Mouse (Mus musculus) hindbrain, embryonic 14.5 days (tissue): ENCODE measurements around the gene Mpdu1. TPM values are rescaled to one million over a fixed set of nuclear protein-coding genes. Genes with fewer than 3 reads are reported as not detected.
"Not testable (repeated sequence)": the region's sequence is repeated elsewhere in the genome, so short reads cannot be mapped to it uniquely, and the experiment has no call there.

Experiments used
- ATAC-seq: fragments of 200-750 bp; cut with Nextera tagmentation; 2 replicates; pipeline ENCODE4 v1.8.0; 2017; ENCODE audit warnings: moderate number of reproducible peaks, mild to moderate bottlenecking, moderate TSS enrichment, moderate library complexity; ENCODE audit not compliant: low FRiP score
- DNase-seq: peaks from one replicate; pipeline ENCODE4 v3.0.0-alpha.2; 2015; ENCODE audit warnings: low spot score
- H3K27ac ChIP-seq: fragments of 300-500 bp; sonication (generic); 2 replicates; pipeline ENCODE4 v1.5.1; 2014; ENCODE audit warnings: mild to moderate bottlenecking, moderate library complexity
- H3K27me3 ChIP-seq: fragments of 300-500 bp; sonication (generic); 2 replicates; pipeline ENCODE4 v1.6.1; 2014; ENCODE audit warnings: mild to moderate bottlenecking, low read length, mixed read lengths; ENCODE audit not compliant: control insufficient read depth, insufficient read depth
- H3K36me3 ChIP-seq: fragments of 300-500 bp; sonication (generic); replicated peaks from 2 replicates; pipeline ENCODE4 v1.6.1; 2014; ENCODE audit not compliant: control insufficient read depth, insufficient read depth
- H3K4me1 ChIP-seq: fragments of 300-500 bp; sonication (generic); replicated peaks from 2 replicates; pipeline ENCODE4 v1.6.1; 2014; ENCODE audit warnings: antibody characterized with exemption, low read length, mixed read lengths; ENCODE audit not compliant: control insufficient read depth, insufficient read depth
- H3K4me2 ChIP-seq: fragments of 300-500 bp; sonication (generic); replicated peaks from 2 replicates; pipeline ENCODE4 v1.6.1; 2014; ENCODE audit warnings: mild to moderate bottlenecking, moderate library complexity
- H3K4me3 ChIP-seq: fragments of 300-500 bp; sonication (generic); replicated peaks from 2 replicates; pipeline ENCODE4 v1.5.1; 2014; ENCODE audit warnings: mild to moderate bottlenecking, low read length
- H3K9ac ChIP-seq: fragments of 300-500 bp; sonication (generic); 2 replicates; pipeline ENCODE4 v1.6.1; 2014
- H3K9me3 ChIP-seq: fragments of 300-500 bp; sonication (generic); 2 replicates; pipeline ENCODE4 v1.6.1; 2016; ENCODE audit warnings: low read length; ENCODE audit not compliant: control insufficient read depth
- WGBS: fragments of 180-500 bp; shearing (Covaris S2); extraction: QIAGEN DNeasy Blood & Tissue Kit; methylation state at CpG from one replicate; pipeline ENCODE4 v1.1.7; 2014; 5-methylcytosine and 5-hydroxymethylcytosine counted together
- polyA plus RNA-seq: library from polyadenylated mRNA; unstranded; fragments of >200 nt; fragmentation: Nextera tagmentation; extraction: Ambion mirVana; gene quantifications from 2 replicates; pipeline ENCODE4 v1.2.1, GENCODE M21; 2014

Mpdu1 gene
- polyA plus RNA-seq, 1 experiment from 2014 or later: 63.7 TPM

- Histone ChIP-seq H3K4me2 (no peak within 1 kb of the TSS), H3K4me3 (no peak within 1 kb of the TSS), H3K27ac (no peak within 1 kb of the TSS), H3K9me3 (no peaks in the 10 kb centered on the region), H3K27me3 (no peaks in the 10 kb centered on the region), H3K36me3 (no peaks in the 10 kb centered on the region), H3K4me1 (peaks cover 12% of the 10 kb centered on the region; the same call in 1 of the 2 replicates), H3K9ac (no peak within 1 kb of the TSS)
- 73% methylated on average over 5 of the region's 5 CpGs for WGBS
- ATAC-seq (no peak), DNase-seq (no peak)
Observed at GRCm38 (mm10) chr11:69617805-69618204, 44.6 kb downstream of the Mpdu1 start, which contains the start of gene Shbg. Gene Shbg (minus strand): TSS chr11:69617905.

GRCm38 (mm10) chr11:69616781-69617180 is 45.7 kb downstream of the Mpdu1 start:
- H3K9ac ChIP-seq: no peak overlapping the region
- no peaks in the 10 kb centered on the region for H3K9me3 ChIP-seq
- DNase-seq (no peak), ATAC-seq (no peak)
- no peak overlapping the region for H3K27ac ChIP-seq
- 0 out of 2 replicates have a peak, but pooled peaks cover 5% of the 10 kb centered on the region for H3K4me1 ChIP-seq
- WGBS: 45% methylated on average over 10 of the region's 10 CpGs
- no peak overlapping the region for H3K4me3 ChIP-seq
- H3K4me2 ChIP-seq: no peak overlapping the region
- H3K36me3 ChIP-seq: no peaks in the 10 kb centered on the region
- no peaks in the 10 kb centered on the region for H3K27me3 ChIP-seq

GRCm38 (mm10) chr11:69614257-69614588 is 48.2 kb downstream of the Mpdu1 start:
- DNase-seq, H3K9me3 ChIP-seq, H3K4me3 ChIP-seq, H3K4me1 ChIP-seq, H3K4me2 ChIP-seq, H3K9ac ChIP-seq, H3K36me3 ChIP-seq, ATAC-seq, H3K27ac ChIP-seq, H3K27me3 ChIP-seq: not testable (repeated sequence)
- WGBS: 58% methylated on average over 11 of the region's 11 CpGs

- DNase-seq: peak; percentile 77
- Histone ChIP-seq H3K9ac (no peak overlapping the region), H3K9me3 (no peaks in the 10 kb centered on the region), H3K4me1 (no peaks in the 10 kb centered on the region), H3K36me3 (no peaks in the 10 kb centered on the region), H3K27me3 (no peaks in the 10 kb centered on the region), H3K4me3 (no peak overlapping the region), H3K4me2 (no peak overlapping the region), H3K27ac (no peak overlapping the region)
- ATAC-seq: no peak
- 4% methylated on average over 18 of the region's 19 CpGs for WGBS
Observed at GRCm38 (mm10) chr11:69613553-69614256, 48.7 kb downstream of the Mpdu1 start.

GRCm38 (mm10) chr11:69610899-69611298 is 51.5 kb downstream of the Mpdu1 start:
- H3K27ac ChIP-seq: no peak overlapping the region
- ATAC-seq (no peak), DNase-seq (no peak)
- H3K9me3 ChIP-seq: no peaks in the 10 kb centered on the region
- H3K27me3 ChIP-seq: no peaks in the 10 kb centered on the region
- no peak overlapping the region for H3K4me2 ChIP-seq
- no peaks in the 10 kb centered on the region for H3K4me1 ChIP-seq
- no peaks in the 10 kb centered on the region for H3K36me3 ChIP-seq
- WGBS: 63% methylated on average over 4 of the region's 4 CpGs
- H3K9ac ChIP-seq: no peak overlapping the region
- no peak overlapping the region for H3K4me3 ChIP-seq

- Histone ChIP-seq H3K27me3 (no peaks in the 10 kb centered on the region), H3K4me1 (peaks cover 3% of the 10 kb centered on the region), H3K9ac (no peak overlapping the region), H3K27ac (no peak overlapping the region), H3K9me3 (no peaks in the 10 kb centered on the region), H3K4me3 (no peak overlapping the region), H3K4me2 (no peak overlapping the region), H3K36me3 (no peaks in the 10 kb centered on the region)
- DNase-seq (no peak), ATAC-seq (no peak)
- 60% methylated on average over 7 of the region's 7 CpGs for WGBS
Observed at GRCm38 (mm10) chr11:69609416-69609815, 53.0 kb downstream of the Mpdu1 start.

GRCm38 (mm10) chr11:69608525-69608924 is 53.9 kb downstream of the Mpdu1 start:
- Histone ChIP-seq H3K4me2 (no peak overlapping the region), H3K9ac (no peak overlapping the region), H3K4me3 (no peak overlapping the region), H3K27ac (no peak overlapping the region), H3K4me1 (peaks cover 10% of the 10 kb centered on the region), H3K36me3 (no peaks in the 10 kb centered on the region), H3K9me3 (no peaks in the 10 kb centered on the region), H3K27me3 (no peaks in the 10 kb centered on the region)
- ATAC-seq: no peak
- DNase-seq: no peak
- 89% methylated on average over 3 of the region's 3 CpGs for WGBS

GRCm38 (mm10) chr11:69606832-69607231 is 55.6 kb downstream of the Mpdu1 start:
- DNase-seq: no peak
- H3K4me1 ChIP-seq: peaks cover 10% of the 10 kb centered on the region
- no peak for ATAC-seq
- H3K4me3 ChIP-seq: no peak overlapping the region
- H3K27ac ChIP-seq: no peak overlapping the region
- 0 out of 2 replicates have a peak, but pooled peaks cover 9% of the 10 kb centered on the region for H3K36me3 ChIP-seq
- no peaks in the 10 kb centered on the region for H3K27me3 ChIP-seq
- H3K9me3 ChIP-seq: no peaks in the 10 kb centered on the region
- WGBS: 87% methylated on average over 2 of the region's 2 CpGs
- no peak overlapping the region for H3K4me2 ChIP-seq
- H3K9ac ChIP-seq: no peak overlapping the region
